Mouse (Mus musculus) heart, adult 11 months (tissue): ENCODE measurements around the gene Gm8764.
"Not testable (repeated sequence)": the region's sequence is repeated elsewhere in the genome, so short reads cannot be mapped to it uniquely, and the experiment has no call there.

Experiments used
- DNase-seq: peaks from one replicate; pipeline ENCODE4 v3.0.0; 2022

The Gm8764 gene

GRCm38 (mm10) chr10:104159706-104160105 lies at the start of gene Gm8764:
Gm8764 (plus strand) TSS chr10:104160006.
- not testable (repeated sequence) for DNase-seq

- DNase-seq: no peak
Observed at GRCm38 (mm10) chr10:104110044-104110443, 49.8 kb upstream of the Gm8764 start.

GRCm38 (mm10) chr10:104118312-104118711 lies 41.5 kb upstream of the Gm8764 start:
- DNase-seq: no peak

- DNase-seq: not testable (repeated sequence)
Observed at GRCm38 (mm10) chr10:104142687-104143086, 17.1 kb upstream of the Gm8764 start, which contains the start of gene Gm21293. Gm21293 (plus strand) TSS chr10:104142987.

GRCm38 (mm10) chr10:104151197-104151596 lies 8.6 kb upstream of the Gm8764 start, which contains the start of gene Gm6763:
Gm6763 (plus strand) TSS chr10:104151497.
- DNase-seq: not testable (repeated sequence)

- not testable (repeated sequence) for DNase-seq
Observed at GRCm38 (mm10) chr10:104168215-104168614, 8.4 kb downstream of the Gm8764 start, which contains the start of gene Gm21304. Gm21304 (plus strand) TSS chr10:104168515.

- not testable (repeated sequence) for DNase-seq
Observed at GRCm38 (mm10) chr10:104176724-104177123, 16.9 kb downstream of the Gm8764 start, which contains the start of gene Gm21312. Gm21312 (plus strand) TSS chr10:104177024.

GRCm38 (mm10) chr10:104185233-104185632 lies 25.4 kb downstream of the Gm8764 start, which contains the start of gene Gm20765:
Gm20765 (plus strand) TSS chr10:104185533.
- not testable (repeated sequence) for DNase-seq

- not testable (repeated sequence) for DNase-seq
Observed at GRCm38 (mm10) chr10:104193742-104194141, 33.9 kb downstream of the Gm8764 start, which contains the start of gene Gm4340. Gm4340 (plus strand) TSS chr10:104194042.

- no peak for DNase-seq
Observed at GRCm38 (mm10) chr10:104209655-104210054, 49.8 kb downstream of the Gm8764 start.

GRCm38 (mm10) chr10:104210268-104210990 lies 50.6 kb downstream of the Gm8764 start:
- no peak for DNase-seq
